Mouse (Mus musculus) megakaryocyte-erythroid progenitor cell, adult 5-6 weeks (primary cell): Measurements from ENCODE around the gene Klhl30. TPM values are rescaled to one million over a fixed set of nuclear protein-coding genes. Genes with fewer than 3 reads are reported as not detected.

Experiments used
- ATAC-seq: replicated peaks from 2 replicates; pipeline ENCODE4 v1.8.0; 2016; ENCODE audit warnings: mild to moderate bottlenecking, inconsistent platforms; ENCODE audit not compliant: severe bottlenecking, poor library complexity, low FRiP score, low TSS enrichment
- total RNA-seq, 2 experiments: library from RNA; stranded (forward) in 1 of 2; stranded (reverse) in 1 of 2; fragments of 200-1000, 215-1000 nt in 1 of 2; fragments of >200 nt in 1 of 2; fragmentation: Nextera tagmentation in 1 of 2; gene quantifications; 2 replicates each; pipeline ENCODE4 v1.2.3; 2014 to 2017

The Klhl30 gene
- total RNA-seq, 2 experiments from 2014 or later = 0.20 TPM; not detected in 1

GRCm38 (mm10) chr1:91356105-91356504 is 5.3 kb downstream of the Klhl30 start:
- ATAC-seq = no peak

- ATAC-seq = no peak
Observed at GRCm38 (mm10) chr1:91362113-91362512, 11.3 kb downstream of the Klhl30 start.

- ATAC-seq = no peak
Observed at GRCm38 (mm10) chr1:91364822-91365644, 14.2 kb downstream of the Klhl30 start.

GRCm38 (mm10) chr1:91365816-91366214 is 15.0 kb downstream of the Klhl30 start:
- ATAC-seq = no peak

- ATAC-seq = peak; percentile 71
Observed at GRCm38 (mm10) chr1:91366215-91367108, 15.6 kb downstream of the Klhl30 start, which contains the start of gene Erfe. Gene Erfe, plus strand, starts transcription at chr1:91366430.

- ATAC-seq = no peak
Observed at GRCm38 (mm10) chr1:91367295-91367694, 16.5 kb downstream of the Klhl30 start.

GRCm38 (mm10) chr1:91369408-91369807 is 18.6 kb downstream of the Klhl30 start:
- ATAC-seq = no peak

GRCm38 (mm10) chr1:91370055-91370454 is 19.2 kb downstream of the Klhl30 start:
- no peak for ATAC-seq

GRCm38 (mm10) chr1:91373414-91373835 is 22.6 kb downstream of the Klhl30 start:
- peak; percentile 87 for ATAC-seq

GRCm38 (mm10) chr1:91380453-91381090 is 29.8 kb downstream of the Klhl30 start:
- ATAC-seq = peak; percentile 88

GRCm38 (mm10) chr1:91381091-91381471 is 30.3 kb downstream of the Klhl30 start:
- ATAC-seq = no peak

- no peak for ATAC-seq
Observed at GRCm38 (mm10) chr1:91390369-91390768, 39.6 kb downstream of the Klhl30 start.

- peak; percentile 36 for ATAC-seq
Observed at GRCm38 (mm10) chr1:91397927-91398259, 47.1 kb downstream of the Klhl30 start.

- peak; percentile 72 for ATAC-seq
Observed at GRCm38 (mm10) chr1:91398260-91399062, 47.6 kb downstream of the Klhl30 start, which contains the start of gene Ilkap. Gene Ilkap, minus strand, starts transcription at chr1:91398815.

- no peak for ATAC-seq
Observed at GRCm38 (mm10) chr1:91404976-91405375, 54.2 kb downstream of the Klhl30 start.

GRCm38 (mm10) chr1:91405406-91406169 is 54.8 kb downstream of the Klhl30 start:
- 0 out of 2 replicates have a peak, but pooled peaks have one; percentile 34 for ATAC-seq

- ATAC-seq = no peak
Observed at GRCm38 (mm10) chr1:91407819-91408218, 57.0 kb downstream of the Klhl30 start.

- ATAC-seq = no peak
Observed at GRCm38 (mm10) chr1:91411631-91412285, 60.9 kb downstream of the Klhl30 start.
